Mouse (Mus musculus) MEL (cell line): ENCODE data around the gene Lsm12. TPM values are rescaled to one million over a fixed set of nuclear protein-coding genes. Genes with fewer than 3 reads are reported as not detected.

ENCODE experiments used
- DNase-seq: peaks from one replicate; pipeline ENCODE4 v3.0.0; 2011; ENCODE audit warnings: low read depth, low spot score
- H3K27ac ChIP-seq: 2 replicates; pipeline ENCODE4 v1.5.1; 2012; ENCODE audit warnings: low read depth, mild to moderate bottlenecking, control low read depth, low read length, moderate library complexity; ENCODE audit not compliant: control insufficient read depth
- H3K27me3 ChIP-seq, 2 experiments: fragments of 150-350 bp in 1 of 2; sonication (generic) in 1 of 2; 2 replicates each; pipeline ENCODE4 v1.6.1; 2012; ENCODE audit warnings: low read length in 2 of 2, mild to moderate bottlenecking in 2 of 2, improper control_type of control experiment in 1 of 2, moderate library complexity in 1 of 2; ENCODE audit not compliant: insufficient read depth in 2 of 2, control insufficient read depth in 1 of 2
- H3K36me3 ChIP-seq, 2 experiments: 2 replicates each; pipeline ENCODE4 v1.6.1; 2012 to 2014; ENCODE audit warnings: low read length in 2 of 2, improper control_type of control experiment in 1 of 2, inconsistent platforms in 1 of 2, mild to moderate bottlenecking in 1 of 2; ENCODE audit not compliant: insufficient read depth in 2 of 2, control insufficient read depth in 1 of 2
- H3K4me1 ChIP-seq, 2 experiments: fragments of 150-350 bp in 1 of 2; sonication (generic) in 1 of 2; 2 replicates each; pipeline ENCODE4 v1.6.1; 2012; ENCODE audit warnings: low read length in 2 of 2, improper control_type of control experiment in 1 of 2, mild to moderate bottlenecking in 1 of 2; ENCODE audit not compliant: insufficient read depth in 2 of 2, control insufficient read depth in 1 of 2
- H3K4me3 ChIP-seq, 2 experiments: fragments of 150-350 bp in 1 of 2; sonication (generic) in 1 of 2; 2 replicates each; pipeline ENCODE4 v1.5.1; 2012; ENCODE audit warnings: low read depth in 2 of 2, low read length in 2 of 2, mild to moderate bottlenecking in 2 of 2, moderate library complexity in 2 of 2, control low read depth in 1 of 2, improper control_type of control experiment in 1 of 2; ENCODE audit not compliant: control insufficient read depth in 1 of 2, insufficient read depth in 1 of 2
- H3K79me2 ChIP-seq: 2 replicates; pipeline ENCODE4 v1.6.1; 2012; ENCODE audit warnings: mild to moderate bottlenecking, low read length, moderate library complexity; ENCODE audit not compliant: control insufficient read depth, poor library complexity, insufficient read depth
- H3K9ac ChIP-seq: 2 replicates; pipeline ENCODE4 v1.6.1; 2012; ENCODE audit warnings: low read depth, mild to moderate bottlenecking, control low read depth, low read length, moderate library complexity; ENCODE audit not compliant: control insufficient read depth, poor library complexity, severe bottlenecking
- H3K9me3 ChIP-seq: fragments of 150-350 bp; sonication (generic); replicated peaks from 2 replicates; pipeline ENCODE4 v1.6.1; 2012; ENCODE audit warnings: mild to moderate bottlenecking, low read length, improper control_type of control experiment, moderate library complexity; ENCODE audit not compliant: insufficient read depth
- E2F4 ChIP-seq: IDR thresholded peaks from 2 replicates; pipeline ENCODE4 v1.6.1; 2011; ENCODE audit warnings: low read depth, low read length, improper control_type of control experiment, borderline replicate concordance
- ELF1 ChIP-seq: IDR thresholded peaks from 2 replicates; pipeline ENCODE4 v1.6.1; 2014; ENCODE audit warnings: low read depth, mild to moderate bottlenecking, inconsistent platforms, low read length, improper control_type of control experiment, moderate library complexity
- EP300 ChIP-seq, 2 experiments: IDR thresholded peaks; 2 replicates each; pipeline ENCODE4 v1.6.1; 2011; ENCODE audit warnings: improper control_type of control experiment in 2 of 2, low read length in 2 of 2, low read depth in 1 of 2, mild to moderate bottlenecking in 1 of 2
- HCFC1 ChIP-seq: IDR thresholded peaks from 2 replicates; pipeline ENCODE4 v1.6.1; 2012; ENCODE audit warnings: low read depth, mild to moderate bottlenecking, inconsistent platforms, low read length, improper control_type of control experiment, moderate library complexity
- JUND ChIP-seq: IDR thresholded peaks from 2 replicates; pipeline ENCODE4 v1.6.1; 2011; ENCODE audit warnings: low read depth, mild to moderate bottlenecking, improper control_type of control experiment, low read length
- MAX ChIP-seq: IDR thresholded peaks from 2 replicates; pipeline ENCODE4 v1.6.1; 2011; ENCODE audit warnings: low read length, improper control_type of control experiment
- MXI1 ChIP-seq: IDR thresholded peaks from 2 replicates; pipeline ENCODE4 v1.6.1; 2011; ENCODE audit warnings: mild to moderate bottlenecking, low read depth, low read length, improper control_type of control experiment
- MYB ChIP-seq: IDR thresholded peaks from 2 replicates; pipeline ENCODE4 v1.6.1; 2011; ENCODE audit warnings: mild to moderate bottlenecking, low read depth, low read length, improper control_type of control experiment
- MYC ChIP-seq: IDR thresholded peaks from 2 replicates; pipeline ENCODE4 v1.6.1; 2011; ENCODE audit warnings: low read depth, mild to moderate bottlenecking, low read length, improper control_type of control experiment, moderate library complexity
- NRF1 ChIP-seq: IDR thresholded peaks from 2 replicates; pipeline ENCODE4 v1.6.1; 2014; ENCODE audit warnings: low read depth, mild to moderate bottlenecking, inconsistent platforms, low read length, improper control_type of control experiment, moderate library complexity; ENCODE audit not compliant: poor library complexity, insufficient read depth, severe bottlenecking
- POLR2A ChIP-seq, 2 experiments: IDR thresholded peaks; 2 replicates each; pipeline ENCODE4 v1.6.1; 2011 to 2012; ENCODE audit warnings: low read length in 2 of 2, mild to moderate bottlenecking in 2 of 2, control low read depth in 1 of 2, improper control_type of control experiment in 1 of 2, low read depth in 1 of 2, moderate library complexity in 1 of 2; ENCODE audit not compliant: control insufficient read depth in 1 of 2, insufficient read depth in 1 of 2, poor library complexity in 1 of 2
- POLR2AphosphoS2 ChIP-seq: IDR thresholded peaks from 2 replicates; pipeline ENCODE4 v1.6.1; 2011; ENCODE audit warnings: low read length, improper control_type of control experiment
- POLR2AphosphoS5 ChIP-seq: IDR thresholded peaks from 2 replicates; pipeline ENCODE4 v1.6.1; 2012; ENCODE audit warnings: low read depth, borderline replicate concordance, mild to moderate bottlenecking, inconsistent platforms, low read length, moderate library complexity, mixed read lengths
- RAD21 ChIP-seq: IDR thresholded peaks from 2 replicates; pipeline ENCODE4 v1.6.1; 2011; ENCODE audit warnings: mild to moderate bottlenecking, low read depth, low read length, improper control_type of control experiment
- RCOR1 ChIP-seq: IDR thresholded peaks from 2 replicates; pipeline ENCODE4 v1.6.1; 2012; ENCODE audit warnings: low read depth, mild to moderate bottlenecking, inconsistent platforms, low read length, improper control_type of control experiment
- SMC3 ChIP-seq: IDR thresholded peaks from 2 replicates; pipeline ENCODE4 v1.6.1; 2011; ENCODE audit warnings: low read depth, low read length, improper control_type of control experiment
- TAL1 ChIP-seq: IDR thresholded peaks from 2 replicates; pipeline ENCODE4 v1.6.1; 2012; ENCODE audit warnings: mild to moderate bottlenecking, inconsistent platforms, low read length, moderate library complexity, mixed read lengths
- USF1 ChIP-seq: IDR thresholded peaks from 2 replicates; pipeline ENCODE4 v1.6.1; 2014; ENCODE audit warnings: low read depth, mild to moderate bottlenecking, inconsistent platforms, low read length, improper control_type of control experiment, moderate library complexity
- ZKSCAN1 ChIP-seq: IDR thresholded peaks from 2 replicates; pipeline ENCODE4 v1.6.1; 2012; ENCODE audit warnings: low read depth, mild to moderate bottlenecking, inconsistent platforms, low read length, improper control_type of control experiment, moderate library complexity
- ZMIZ1 ChIP-seq: IDR thresholded peaks from 2 replicates; pipeline ENCODE4 v1.6.1; 2012; ENCODE audit warnings: low read depth, mild to moderate bottlenecking, inconsistent platforms, low read length, improper control_type of control experiment, moderate library complexity
- ZNF384 ChIP-seq: IDR thresholded peaks from 2 replicates; pipeline ENCODE4 v1.6.1; 2012; ENCODE audit warnings: low read depth, mild to moderate bottlenecking, inconsistent platforms, low read length, improper control_type of control experiment
- polyA plus RNA-seq, 2 experiments: library from polyadenylated mRNA; stranded (reverse) in 1 of 2; unstranded in 1 of 2; fragments of >175 nt in 1 of 2; fragments of >200 nt in 1 of 2; gene quantifications; 2 replicates each; pipeline versions ENCODE4 v1.2.1 to v1.2.4; 2012; ENCODE audit warnings: low replicate concordance in 2 of 2, low read depth in 1 of 2; ENCODE audit not compliant: insufficient read length in 2 of 2, insufficient read depth in 1 of 2, missing spikeins in 1 of 2
- total RNA-seq: library from RNA; depleted of rRNA; stranded (reverse); fragments of 300-350 nt; gene quantifications from 2 replicates; pipeline ENCODE4 v1.2.3, GENCODE M21; 2012

Lsm12 gene
- total and polyA plus RNA-seq, 3 experiments: 75.0 to 150 (median 128) TPM

DNA sequence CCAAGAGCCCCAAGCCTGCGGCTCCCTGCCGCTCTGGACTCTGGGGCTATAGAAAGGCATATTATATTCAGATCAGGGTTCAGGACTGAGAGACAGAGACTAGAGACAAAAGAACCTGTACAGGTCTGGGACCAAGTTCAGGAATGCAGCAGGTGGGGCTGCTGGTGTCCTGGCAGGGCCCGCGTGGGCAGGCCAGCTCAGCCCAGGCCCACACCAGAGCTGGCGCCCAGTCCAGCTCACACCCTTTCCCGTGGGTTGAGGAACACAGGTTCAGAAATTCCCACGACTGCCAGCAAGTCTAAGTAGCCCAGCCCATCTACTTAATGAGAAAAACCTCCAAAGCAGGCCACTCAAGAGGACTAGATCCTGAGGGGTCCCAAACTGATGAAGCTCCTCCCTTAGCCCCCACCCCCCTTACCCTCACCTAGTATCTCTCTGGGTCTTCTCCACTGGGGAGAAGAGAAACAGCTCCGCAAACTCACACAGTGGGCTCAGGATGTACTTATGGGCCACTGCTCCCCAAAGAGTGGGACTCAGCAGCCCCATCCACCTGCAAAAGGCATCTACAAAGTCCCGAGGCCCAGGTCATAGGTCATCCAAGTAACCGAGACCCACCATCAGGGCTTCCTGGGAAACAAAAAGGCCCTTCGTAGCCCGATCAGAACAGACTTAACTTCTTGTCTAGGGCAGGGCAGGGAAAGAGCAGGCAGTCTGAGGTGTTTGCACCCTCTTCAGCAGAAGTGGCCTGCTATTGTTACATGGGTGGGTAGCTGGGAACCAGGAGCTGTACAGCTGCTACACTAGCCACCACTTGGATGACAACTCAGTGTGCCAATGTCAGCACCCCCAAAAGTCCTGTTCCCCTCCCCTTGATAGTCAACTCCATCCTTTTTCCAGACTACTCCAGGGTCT is 41.2 kb upstream of the Lsm12 start:
- no peak overlapping the region for H3K9ac ChIP-seq
- no peaks in the 10 kb centered on the region for H3K27me3 ChIP-seq
- peaks cover 18 to 38% of the 10 kb centered on the region in 2 experiments for H3K4me1 ChIP-seq
- H3K9me3 ChIP-seq: no peaks in the 10 kb centered on the region
- H3K4me3 ChIP-seq: no peak overlapping the region
- no peak overlapping the region for H3K27ac ChIP-seq
- TF ChIP-seq JUND (no peak), SMC3 (no peak), POLR2A (IDR thresholded peaks at IDR 0.05; ENCODE audit: control insufficient read depth in 1 of 2, insufficient read depth in 1 of 2, low read depth in 1 of 2, low read length in 2 of 2, poor library complexity in 1 of 2) (no peak), POLR2AphosphoS2 (no peak), MXI1 (no peak), POLR2AphosphoS5 (no peak), RCOR1 (no peak), ELF1 (no peak)
- DNase-seq: no peak
- peaks cover 0 to 12% of the 10 kb centered on the region in 2 experiments; a peak in 2 of 4 replicates for H3K36me3 ChIP-seq
- no peaks in the 10 kb centered on the region; the same call in 1 of the 2 replicates for H3K79me2 ChIP-seq

DNA sequence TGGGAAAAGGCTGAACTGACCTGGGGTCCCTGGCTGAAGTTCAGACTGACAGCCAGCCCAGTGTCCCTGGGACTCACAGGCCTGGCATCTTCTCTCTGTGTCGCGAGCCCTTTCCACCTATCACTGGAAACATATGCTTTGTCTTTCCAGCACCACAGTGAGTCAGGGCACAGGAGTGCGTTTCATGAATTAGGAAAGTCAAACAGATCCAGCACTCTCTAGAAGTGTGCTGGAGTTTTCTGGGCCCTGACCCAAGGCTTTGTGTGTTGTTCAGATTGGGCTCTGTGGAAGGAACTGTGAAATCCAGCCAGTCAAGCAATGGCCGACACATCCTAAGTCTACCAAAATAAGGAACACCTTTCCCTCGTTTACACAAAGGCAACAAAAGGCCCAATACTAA is 40.1 kb upstream of the Lsm12 start:
- Histone ChIP-seq H3K79me2 (no peaks in the 10 kb centered on the region; the same call in 1 of the 2 replicates), H3K4me3 (no peak overlapping the region), H3K9ac (no peak overlapping the region), H3K4me1 (peaks cover 23 to 50% of the 10 kb centered on the region in 2 experiments), H3K27ac (no peak overlapping the region), H3K9me3 (no peaks in the 10 kb centered on the region), H3K27me3 (no peaks in the 10 kb centered on the region), H3K36me3 (peaks cover 0 to 20% of the 10 kb centered on the region in 2 experiments; a peak in 2 of 4 replicates)
- DNase-seq: no peak
- TF ChIP-seq ZKSCAN1 (no peak), HCFC1 (no peak), RAD21 (no peak), USF1 (no peak), MXI1 (no peak), ZMIZ1 (no peak)

- DNase-seq: no peak
- H3K4me3 ChIP-seq: no peak overlapping the region
- peaks cover 0 to 25% of the 10 kb centered on the region in 2 experiments; a peak in 2 of 4 replicates for H3K36me3 ChIP-seq
- H3K27ac ChIP-seq: no peak overlapping the region
- TF ChIP-seq HCFC1 (no peak), ZKSCAN1 (no peak), ZNF384 (no peak), EP300 (IDR thresholded peaks at IDR 0.05; ENCODE audit: low read depth in 1 of 2, low read length in 2 of 2) (no peak), MAX (no peak), SMC3 (no peak), TAL1 (no peak), E2F4 (no peak), MYB (no peak), ZMIZ1 (no peak), MYC (no peak), NRF1 (no peak)
- H3K9ac ChIP-seq: no peak overlapping the region
- peaks cover 26 to 55% of the 10 kb centered on the region in 2 experiments for H3K4me1 ChIP-seq
- H3K79me2 ChIP-seq: no peaks in the 10 kb centered on the region; the same call in 1 of the 2 replicates
- no peaks in the 10 kb centered on the region for H3K9me3 ChIP-seq
- H3K27me3 ChIP-seq: no peaks in the 10 kb centered on the region
These were observed 39.6 kb upstream of the Lsm12 start for GRCm38 (mm10) chr11:102224686-102225085.
